Mouse (Mus musculus) G1E (cell line): ENCODE results near the gene Akap13. TPM values are rescaled to one million over a fixed set of nuclear protein-coding genes. Genes with fewer than 3 reads are reported as not detected.

Experiments
- ATAC-seq: 2 replicates; pipeline ENCODE4 v1.8.0; 2016; ENCODE audit warnings: mild to moderate bottlenecking; ENCODE audit not compliant: insufficient number of reproducible peaks, poor library complexity, low FRiP score, severe bottlenecking; ENCODE audit errors: extremely low read depth
- DNase-seq: peaks from one replicate; pipeline ENCODE4 v3.0.0; 2012; ENCODE audit warnings: low spot score
- H3K27me3 ChIP-seq: 2 replicates; pipeline ENCODE4 v1.6.1; 2012; ENCODE audit warnings: mild to moderate bottlenecking, low read length, inconsistent platforms; ENCODE audit not compliant: insufficient read depth
- H3K36me3 ChIP-seq: replicated peaks from 2 replicates; pipeline ENCODE3; 2012; ENCODE audit warnings: mild to moderate bottlenecking, inconsistent platforms
- H3K4me1 ChIP-seq: 2 replicates; pipeline ENCODE4 v1.6.1; 2012; ENCODE audit warnings: low read depth, low read length, inconsistent platforms, mixed read lengths; ENCODE audit not compliant: insufficient read depth
- H3K4me3 ChIP-seq: 2 replicates; pipeline ENCODE4 v1.5.1; 2012; ENCODE audit warnings: low read depth, mild to moderate bottlenecking, inconsistent platforms, low read length, moderate library complexity, mixed read lengths
- H3K9me3 ChIP-seq: replicated peaks from 2 replicates; pipeline ENCODE4 v1.6.1; 2012; ENCODE audit warnings: inconsistent platforms
- CTCF ChIP-seq: IDR thresholded peaks from 2 replicates; pipeline ENCODE4 v1.5.1; 2012; ENCODE audit warnings: low read depth, low read length, inconsistent platforms, mixed read lengths
- GATA1 ChIP-seq: IDR thresholded peaks from 2 replicates; pipeline ENCODE4 v1.6.1; 2012; ENCODE audit warnings: borderline replicate concordance, low read length, inconsistent platforms, mixed read lengths
- GATA2 ChIP-seq: IDR thresholded peaks from 2 replicates; pipeline ENCODE4 v1.6.1; 2012; ENCODE audit warnings: low read depth, low read length, inconsistent platforms, borderline replicate concordance
- POLR2AphosphoS5 ChIP-seq: IDR thresholded peaks from 2 replicates; pipeline ENCODE4 v1.6.1; 2012; ENCODE audit warnings: low read depth, low read length, inconsistent platforms; ENCODE audit not compliant: insufficient replicate concordance
- TAL1 ChIP-seq: conservative IDR thresholded peaks from 2 replicates; pipeline ENCODE4 v1.6.1; 2012; ENCODE audit warnings: low read depth, low read length, inconsistent platforms, mixed read lengths
- polyA plus RNA-seq: library from polyadenylated mRNA; stranded (reverse); fragments of >175 nt; gene quantifications from 2 replicates; pipeline ENCODE4 v1.2.3, GENCODE M21; 2012
- total RNA-seq, 2 experiments: library from RNA; stranded (forward) in 1 of 2; stranded (reverse) in 1 of 2; fragments of 200-1000 nt in 1 of 2; fragments of >200 nt in 1 of 2; fragmentation: Nextera tagmentation in 1 of 2; gene quantifications; 2 replicates each; pipeline ENCODE4 v1.2.3; 2014 to 2017

The Akap13 gene
- total and polyA plus RNA-seq, 3 experiments: 2.8 to 123 (median 47.0) TPM

- ATAC-seq (no peak), DNase-seq (no peak)
- Histone ChIP-seq H3K36me3 (no peaks in the 10 kb centered on the region), H3K27me3 (0 out of 2 replicates have a peak, but pooled peaks cover 2% of the 10 kb centered on the region), H3K9me3 (no peaks in the 10 kb centered on the region), H3K4me1 (no peaks in the 10 kb centered on the region), H3K4me3 (no peak overlapping the region)
- TF ChIP-seq POLR2AphosphoS5: no peak
- TF ChIP-seq TAL1: no peak
- TF ChIP-seq GATA1: no peak
- TF ChIP-seq CTCF: no peak
- no peak for TF ChIP-seq GATA2
Observed at GRCm38 (mm10) chr7:75533079-75533478, 77.7 kb downstream of the Akap13 start.

- no peak for DNase-seq
- no peak for ATAC-seq
- TF ChIP-seq TAL1 (no peak), GATA1 (no peak), CTCF (no peak)
- H3K36me3 ChIP-seq: no peaks in the 10 kb centered on the region
- H3K9me3 ChIP-seq: no peaks in the 10 kb centered on the region
- no peak overlapping the region for H3K4me3 ChIP-seq
- H3K4me1 ChIP-seq: no peaks in the 10 kb centered on the region
- peaks cover 2% of the 10 kb centered on the region; the same call in 1 of the 2 replicates for H3K27me3 ChIP-seq
Observed at GRCm38 (mm10) chr7:75536298-75536697, 81.0 kb downstream of the Akap13 start.

- H3K9me3 ChIP-seq: no peaks in the 10 kb centered on the region
- ATAC-seq: no peak
- no peaks in the 10 kb centered on the region for H3K4me1 ChIP-seq
- H3K4me3 ChIP-seq: no peak overlapping the region
- no peak for DNase-seq
- H3K27me3 ChIP-seq: peaks cover 2% of the 10 kb centered on the region; the same call in 1 of the 2 replicates
- no peaks in the 10 kb centered on the region for H3K36me3 ChIP-seq
- TF ChIP-seq GATA2 (no peak), TAL1 (no peak), CTCF (no peak), POLR2AphosphoS5 (no peak), GATA1 (no peak)
Observed at GRCm38 (mm10) chr7:75537567-75537966, 82.2 kb downstream of the Akap13 start.

GRCm38 (mm10) chr7:75538513-75538912, 83.2 kb downstream of the Akap13 start:
- Histone ChIP-seq H3K4me1 (no peaks in the 10 kb centered on the region), H3K27me3 (peaks cover 2% of the 10 kb centered on the region; the same call in 1 of the 2 replicates), H3K36me3 (no peaks in the 10 kb centered on the region), H3K9me3 (no peaks in the 10 kb centered on the region), H3K4me3 (no peak overlapping the region)
- no peak for ATAC-seq
- no peak for DNase-seq
- TF ChIP-seq TAL1: no peak
- TF ChIP-seq POLR2AphosphoS5: no peak
- no peak for TF ChIP-seq GATA2
- TF ChIP-seq CTCF: no peak
- no peak for TF ChIP-seq GATA1

GRCm38 (mm10) chr7:75539168-75539567, 83.8 kb downstream of the Akap13 start:
- Histone ChIP-seq H3K9me3 (no peaks in the 10 kb centered on the region), H3K36me3 (no peaks in the 10 kb centered on the region), H3K27me3 (peaks cover 2% of the 10 kb centered on the region; the same call in 1 of the 2 replicates), H3K4me1 (no peaks in the 10 kb centered on the region), H3K4me3 (no peak overlapping the region)
- no peak for TF ChIP-seq GATA2
- no peak for TF ChIP-seq CTCF
- no peak for TF ChIP-seq POLR2AphosphoS5
- no peak for TF ChIP-seq GATA1
- no peak for TF ChIP-seq TAL1
- no peak for DNase-seq
- ATAC-seq: no peak

- Histone ChIP-seq H3K9me3 (no peaks in the 10 kb centered on the region), H3K4me3 (no peak overlapping the region), H3K27me3 (no peaks in the 10 kb centered on the region), H3K36me3 (no peaks in the 10 kb centered on the region), H3K4me1 (no peaks in the 10 kb centered on the region)
- ATAC-seq (no peak), DNase-seq (no peak)
- TF ChIP-seq GATA1 (no peak), GATA2 (no peak), TAL1 (no peak), CTCF (no peak), POLR2AphosphoS5 (no peak)
Observed at GRCm38 (mm10) chr7:75549856-75550255, 94.5 kb downstream of the Akap13 start.

GRCm38 (mm10) chr7:75550791-75551336, 95.5 kb downstream of the Akap13 start:
- Histone ChIP-seq H3K4me1 (no peaks in the 10 kb centered on the region), H3K4me3 (no peak overlapping the region), H3K36me3 (no peaks in the 10 kb centered on the region), H3K27me3 (no peaks in the 10 kb centered on the region), H3K9me3 (no peaks in the 10 kb centered on the region)
- TF ChIP-seq GATA1 (no peak), TAL1 (no peak), CTCF (no peak), POLR2AphosphoS5 (no peak), GATA2 (no peak)
- ATAC-seq: no peak
- no peak for DNase-seq
